Mouse (Mus musculus): ENCODE measurements around the gene Fxyd3.

The Fxyd3 gene

DNA sequence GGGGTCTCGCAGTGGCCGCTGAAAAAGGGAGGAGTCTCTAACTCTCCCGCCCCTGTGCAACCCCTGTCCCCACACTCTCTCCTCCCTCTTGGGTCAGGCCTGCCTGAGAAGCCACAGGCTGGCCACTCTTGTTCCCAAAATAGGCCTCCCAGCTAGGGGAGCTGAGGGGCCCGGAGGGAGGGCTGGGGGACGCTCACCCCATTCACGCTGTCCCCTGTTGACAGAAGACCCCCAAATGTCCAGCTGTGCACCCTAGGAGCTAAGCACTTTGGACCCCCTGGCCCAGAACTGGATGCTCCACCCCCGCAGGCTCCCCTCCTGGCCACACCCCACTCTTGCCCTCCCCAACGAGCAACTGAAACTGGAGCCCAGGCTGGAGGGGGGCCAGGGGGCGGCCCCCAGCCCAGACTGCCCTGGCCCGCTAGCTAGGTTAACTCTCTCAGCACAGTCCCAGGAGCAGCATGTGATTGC, 21.1 kb downstream of the Fxyd3 start:
- in situ Hi-C loops (cut with MboI; ENCODE audit: low pct_unique_long_range_greater_than_20kb in 1 of 2, low sequenced_read_pairs in 2 of 2, unreplicated experiment in 1 of 2), result no loop called here

DNA sequence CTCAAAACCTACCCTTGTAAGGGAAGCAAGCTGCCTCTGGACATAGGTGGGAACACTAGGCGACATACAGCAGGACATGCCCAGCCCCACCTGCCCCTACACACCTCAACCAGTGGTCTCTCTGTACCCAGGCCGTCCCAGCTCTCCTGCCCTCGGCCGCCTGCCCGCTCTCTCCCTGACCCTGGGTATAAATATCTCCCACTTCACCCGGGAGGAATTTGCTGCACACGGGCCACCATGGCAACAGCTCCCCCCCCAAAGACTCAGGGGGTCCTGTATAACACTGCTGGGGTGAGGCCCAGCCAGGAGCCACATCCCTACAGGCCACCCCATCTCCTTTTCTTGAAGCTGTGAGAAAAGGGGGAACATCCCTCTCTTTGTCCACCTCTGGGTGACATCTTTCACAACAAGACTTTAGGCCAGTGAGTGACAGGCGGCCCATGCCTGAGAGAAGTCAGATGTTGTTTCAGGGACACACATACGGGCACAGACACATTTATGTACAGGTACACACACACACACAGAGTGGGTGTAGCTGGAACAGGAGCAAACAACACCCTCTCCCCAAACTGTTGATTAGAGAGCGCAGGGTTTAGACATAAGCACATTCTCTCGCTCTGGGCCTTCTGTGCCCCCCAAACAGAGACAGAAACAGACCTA, 21.7 kb downstream of the Fxyd3 start:
- in situ Hi-C loops (cut with MboI; ENCODE audit: low pct_unique_long_range_greater_than_20kb in 1 of 2, low sequenced_read_pairs in 2 of 2, unreplicated experiment in 1 of 2), result no loop called here

DNA sequence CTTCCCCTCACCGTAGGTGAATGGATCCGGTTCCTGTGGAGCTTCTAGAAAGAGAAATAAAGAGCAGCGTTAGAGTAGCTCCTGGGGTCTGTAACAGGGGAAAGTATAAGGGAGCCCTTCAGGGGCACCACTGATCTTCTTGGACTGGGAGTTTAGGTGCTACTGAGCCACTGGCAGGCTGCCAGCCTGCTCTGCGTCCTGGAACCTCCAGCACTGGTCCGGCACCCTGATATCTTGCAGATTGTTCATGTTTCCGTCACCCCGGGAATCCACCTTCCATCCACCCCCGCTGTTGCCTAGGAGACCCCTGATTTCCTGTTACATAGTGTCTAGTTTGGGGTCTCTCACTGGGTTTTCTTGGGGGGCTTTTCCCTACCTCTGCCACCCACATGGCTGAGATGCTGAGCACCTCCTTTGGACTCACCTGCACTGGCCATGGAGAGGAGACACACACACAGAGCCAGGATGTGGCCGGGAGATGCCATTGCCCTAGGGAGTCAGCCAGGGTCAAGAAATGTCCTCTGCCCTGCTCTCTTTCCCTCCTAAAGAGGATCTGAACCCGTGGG, 22.5 kb downstream of the Fxyd3 start:
- in situ Hi-C loops (cut with MboI; ENCODE audit: low pct_unique_long_range_greater_than_20kb in 1 of 2, low sequenced_read_pairs in 2 of 2, unreplicated experiment in 1 of 2), result no loop called here

DNA sequence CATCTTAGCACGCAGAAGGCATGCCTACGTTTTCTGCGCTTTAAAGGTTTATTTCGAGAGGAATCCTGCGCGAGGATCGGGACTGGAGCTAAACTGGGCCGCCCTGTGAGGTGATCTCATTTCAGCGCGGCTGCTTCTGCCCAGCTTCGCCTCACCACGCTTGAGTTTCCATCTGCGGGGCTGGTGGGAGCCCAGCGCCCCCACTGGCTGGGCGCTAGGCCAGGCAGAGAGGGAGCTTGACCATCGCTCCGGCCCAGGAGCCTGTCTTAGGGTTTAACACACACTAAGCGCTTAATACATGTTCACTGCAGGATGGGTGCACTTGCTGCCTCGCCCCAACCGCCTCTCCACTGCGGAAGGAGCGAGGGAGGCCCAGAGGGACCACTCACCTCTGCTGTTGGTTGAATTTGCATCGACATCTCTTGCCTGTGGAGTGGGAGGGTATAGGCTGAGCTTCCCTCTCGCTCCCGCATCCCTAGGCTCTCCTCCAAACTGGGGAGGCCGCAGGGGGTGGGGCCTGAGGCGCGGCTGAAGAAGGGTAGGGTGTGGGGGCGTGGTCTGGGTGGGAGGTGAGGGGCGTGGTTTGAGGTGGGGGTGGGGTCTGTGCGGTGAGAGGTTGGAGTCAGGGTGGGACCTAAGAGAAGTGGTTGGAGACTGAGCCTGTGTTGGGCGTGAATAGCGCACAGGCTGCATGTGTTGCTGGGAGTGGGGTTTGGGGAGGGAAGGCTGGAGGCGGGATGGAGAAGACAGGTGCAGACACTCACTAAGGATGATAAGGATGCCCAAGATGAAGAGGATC, 23.7 kb downstream of the Fxyd3 start:
- in situ Hi-C loops (cut with MboI; ENCODE audit: low pct_unique_long_range_greater_than_20kb in 1 of 2, low sequenced_read_pairs in 2 of 2, unreplicated experiment in 1 of 2), result no loop called here

DNA sequence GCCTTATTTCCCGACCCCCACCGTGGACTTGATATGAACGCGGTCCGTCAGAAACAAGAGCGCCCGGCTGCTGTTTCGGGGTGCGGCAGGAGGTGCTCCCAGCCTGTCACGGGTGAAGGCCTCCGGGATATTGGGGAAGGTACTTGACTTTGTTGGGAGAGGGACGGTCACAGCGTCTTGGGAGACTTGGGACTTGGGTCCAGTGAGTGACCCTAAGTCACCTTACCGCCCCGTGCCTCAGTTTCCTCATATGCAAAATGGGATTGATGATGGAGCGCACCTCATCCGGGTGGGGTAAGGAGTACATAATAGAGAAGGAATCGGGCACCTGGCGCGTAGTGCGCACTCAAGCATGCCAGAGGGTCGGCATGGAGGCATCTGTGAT, 24.3 kb downstream of the Fxyd3 start:
- in situ Hi-C loops (cut with MboI; ENCODE audit: low pct_unique_long_range_greater_than_20kb in 1 of 2, low sequenced_read_pairs in 2 of 2, unreplicated experiment in 1 of 2), result no loop called here

DNA sequence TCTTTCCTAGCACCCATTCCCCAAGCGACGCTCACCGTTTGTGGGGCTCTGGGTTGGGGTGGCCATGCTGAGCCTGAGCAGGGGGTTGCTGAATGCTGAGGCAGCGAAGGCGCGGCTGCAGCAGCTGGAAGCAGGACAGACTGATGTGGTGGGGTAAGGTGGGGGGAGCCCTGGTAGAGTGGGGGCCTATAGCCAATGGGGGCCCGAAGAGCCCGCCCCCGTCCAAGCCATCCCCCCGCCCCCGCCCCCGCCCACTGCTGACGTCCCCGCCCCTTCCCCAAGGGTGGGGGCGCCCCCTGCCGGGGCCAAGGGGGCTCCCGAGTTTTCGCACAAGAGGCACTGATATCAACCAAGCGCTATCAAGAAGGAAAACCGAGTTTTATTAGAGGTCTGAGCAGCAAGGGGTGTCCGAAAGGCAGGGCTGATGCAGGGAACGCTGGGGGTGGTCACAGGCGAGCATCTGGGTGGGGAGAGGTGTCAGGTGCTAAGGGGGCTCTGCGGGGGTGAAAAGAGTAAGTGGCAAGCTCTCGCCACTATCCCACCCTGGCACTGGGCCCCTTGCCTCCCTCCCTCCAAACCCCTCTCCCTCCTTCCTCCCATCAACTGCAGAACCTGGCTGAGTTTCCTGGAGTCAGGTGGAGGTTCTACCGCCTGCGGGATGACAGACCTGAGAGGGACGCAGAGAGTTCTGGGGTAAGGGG, 25.0 kb downstream of the Fxyd3 start, which contains the start of gene Fxyd7:
Gene Fxyd7 (minus strand): TSS at position 147 of the 701 bp plus-strand sequence.
- in situ Hi-C loops (cut with MboI; ENCODE audit: low pct_unique_long_range_greater_than_20kb in 1 of 2, low sequenced_read_pairs in 2 of 2, unreplicated experiment in 1 of 2), result no loop called here

DNA sequence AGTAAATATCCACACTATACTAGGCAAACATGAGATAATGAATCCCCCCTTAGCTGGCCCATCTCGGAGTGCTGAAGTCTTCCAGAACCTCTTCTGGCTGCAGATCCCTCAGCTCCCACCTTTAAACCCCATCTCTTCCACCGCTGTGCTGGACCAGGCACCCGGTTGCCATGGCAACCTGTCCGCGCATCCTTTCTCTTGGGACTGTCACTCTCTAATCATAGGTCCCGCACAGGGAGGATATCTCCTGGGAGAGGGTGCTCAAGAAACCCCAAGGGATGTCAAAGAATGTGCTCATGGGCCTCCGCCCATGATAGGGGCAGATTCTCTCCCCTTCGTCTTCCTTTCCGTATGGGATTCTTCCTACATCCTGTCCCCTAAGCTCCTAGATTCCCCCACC, 25.6 kb downstream of the Fxyd3 start:
- in situ Hi-C loops (cut with MboI; ENCODE audit: low pct_unique_long_range_greater_than_20kb in 1 of 2, low sequenced_read_pairs in 2 of 2, unreplicated experiment in 1 of 2), result no loop called here

DNA sequence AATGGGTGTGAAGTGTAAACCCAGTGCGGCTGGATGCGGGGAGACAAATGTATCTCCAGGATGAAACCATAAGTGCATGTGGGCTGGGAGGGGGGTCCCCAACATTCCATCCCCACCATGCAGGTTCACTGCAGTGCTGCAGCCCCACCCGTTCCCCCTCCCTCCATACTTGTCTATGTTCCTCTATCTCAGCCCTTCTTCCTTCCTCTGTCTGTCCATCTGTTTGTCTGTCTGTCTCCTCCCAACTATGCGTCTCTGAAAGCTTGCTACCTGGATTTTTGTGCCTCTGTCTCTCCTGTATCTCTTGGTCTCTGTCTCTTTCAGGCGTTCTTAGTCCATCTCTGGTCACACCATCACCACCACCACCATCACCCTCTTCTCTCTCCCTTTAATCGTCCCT, 26.0 kb downstream of the Fxyd3 start:
- in situ Hi-C loops (cut with MboI; ENCODE audit: low pct_unique_long_range_greater_than_20kb in 1 of 2, low sequenced_read_pairs in 2 of 2, unreplicated experiment in 1 of 2), result no loop called here

DNA sequence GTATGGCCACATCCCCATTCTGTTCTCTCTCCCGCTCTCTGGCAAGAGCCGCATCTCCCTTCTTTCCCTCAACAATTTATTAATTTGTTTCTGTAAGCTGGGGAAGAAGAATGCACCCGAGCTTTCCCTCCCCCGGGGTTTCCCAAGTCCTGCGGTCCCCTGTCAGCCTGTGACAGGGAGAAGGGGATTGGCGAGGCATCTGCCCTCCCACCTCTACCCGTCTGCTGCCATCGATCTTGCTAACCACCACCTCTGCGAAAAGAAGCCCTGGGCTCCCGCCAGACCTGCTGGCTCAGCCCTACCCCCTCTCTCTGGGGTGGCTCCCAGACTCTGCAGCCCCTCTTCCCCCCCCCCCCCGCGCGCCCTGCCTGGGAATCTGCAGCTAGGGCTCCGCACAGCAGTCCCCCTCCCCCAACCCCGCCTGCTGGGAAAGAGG, 26.6 kb downstream of the Fxyd3 start:
- in situ Hi-C loops (cut with MboI; ENCODE audit: low pct_unique_long_range_greater_than_20kb in 1 of 2, low sequenced_read_pairs in 2 of 2, unreplicated experiment in 1 of 2), result no loop called here

DNA sequence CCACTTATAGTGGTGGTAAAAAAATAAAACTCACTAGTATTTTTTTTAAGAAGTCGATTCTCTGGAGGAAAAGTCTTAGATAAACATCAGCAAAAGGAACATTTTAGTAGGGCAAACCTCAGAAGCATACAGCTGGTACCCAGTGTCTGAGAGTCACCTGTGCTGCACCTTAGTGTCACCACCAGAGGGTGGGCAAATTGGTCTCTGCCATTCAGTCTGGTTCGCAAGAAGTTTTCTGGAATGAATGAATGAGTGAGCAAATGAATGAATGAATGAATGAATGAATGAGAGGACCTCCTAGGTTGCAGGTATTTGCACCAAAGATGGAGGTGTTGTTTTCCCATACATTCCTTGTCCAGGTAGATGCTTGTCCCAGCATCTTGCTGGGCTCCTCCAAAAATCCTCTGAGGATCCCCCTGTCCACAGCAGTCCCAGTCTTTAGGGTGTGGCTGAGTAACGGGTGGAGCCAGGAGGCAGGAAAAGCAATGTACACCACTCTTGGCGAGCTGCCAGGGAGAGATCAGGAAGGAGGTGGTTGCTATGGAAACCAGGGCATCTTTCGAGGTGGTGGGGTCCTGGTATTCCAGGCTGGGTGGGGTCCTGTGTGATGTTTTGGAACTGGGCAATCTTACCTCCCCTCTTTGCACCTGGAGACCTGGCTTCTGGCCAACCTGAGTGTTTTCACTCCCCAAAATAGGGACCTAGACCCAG, 27.2 kb downstream of the Fxyd3 start:
- in situ Hi-C loops (cut with MboI; ENCODE audit: low pct_unique_long_range_greater_than_20kb in 1 of 2, low sequenced_read_pairs in 2 of 2, unreplicated experiment in 1 of 2), result no loop called here

DNA sequence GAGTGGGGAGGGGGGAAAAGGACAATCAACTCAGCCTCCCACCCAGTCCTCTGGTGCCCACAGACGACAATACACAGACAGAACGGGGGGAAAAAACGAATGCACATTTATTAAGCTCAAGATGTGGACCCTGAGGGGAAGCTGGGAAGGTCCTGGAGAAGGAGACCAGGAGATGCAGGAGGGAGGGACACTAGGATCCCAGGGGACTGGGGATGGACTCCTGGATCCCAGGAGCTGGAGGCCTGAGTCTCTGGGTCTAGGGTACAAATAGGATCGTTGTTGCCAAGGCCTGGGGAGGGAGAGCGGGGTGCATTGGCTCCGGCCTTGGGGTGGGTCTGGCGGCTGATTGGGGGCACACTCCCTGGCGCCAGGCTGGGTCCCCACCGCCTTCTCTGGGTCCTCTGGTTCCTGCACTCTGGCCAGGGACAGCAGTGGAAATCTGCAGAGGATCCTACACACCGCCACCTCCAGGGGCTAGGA, 34.0 kb downstream of the Fxyd3 start, which contains the start of gene Fxyd5:
Gene Fxyd5 (minus strand): TSS at position 51 of the 480 bp plus-strand sequence.
- in situ Hi-C loops (cut with MboI; ENCODE audit: low pct_unique_long_range_greater_than_20kb in 1 of 2, low sequenced_read_pairs in 2 of 2, unreplicated experiment in 1 of 2), result loop anchor here in 1 of 2 experiments (5.0 kb wide), 1 partner anchor 35 kb away; no protein-coding TSS in a partner anchor

DNA sequence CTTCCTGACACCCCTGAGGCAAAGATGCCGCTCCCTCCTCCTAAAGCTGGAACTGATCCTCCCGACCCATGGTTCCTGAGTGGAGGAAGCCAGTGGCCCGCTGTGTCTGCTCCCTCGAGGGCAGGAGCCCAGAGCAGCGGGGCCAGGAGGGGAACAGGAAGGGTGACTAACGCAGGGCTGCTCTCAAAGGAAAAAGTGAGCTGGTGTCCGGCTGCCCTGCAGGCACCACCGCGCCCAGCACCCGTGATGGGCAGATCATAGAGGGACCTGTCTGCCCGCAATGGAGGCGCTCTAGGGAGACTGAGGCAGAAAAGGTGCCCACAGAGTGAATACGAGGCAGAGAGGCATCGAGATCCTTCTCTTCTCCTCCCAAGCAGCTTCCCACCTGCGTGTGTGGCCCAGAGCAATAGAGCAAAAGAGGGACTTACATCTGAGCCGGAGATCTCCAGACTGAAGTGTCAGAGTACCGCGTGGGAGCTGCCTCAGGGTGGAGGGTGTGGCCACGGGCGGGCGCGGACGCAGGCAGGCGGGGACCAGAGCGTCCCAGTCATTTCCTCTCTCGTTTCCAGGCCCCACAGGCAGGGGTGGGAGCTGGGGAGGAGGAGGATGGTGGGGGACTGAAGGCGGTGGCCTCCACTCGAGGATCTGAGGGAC, 34.7 kb downstream of the Fxyd3 start:
- in situ Hi-C loops (cut with MboI; ENCODE audit: low pct_unique_long_range_greater_than_20kb in 1 of 2, low sequenced_read_pairs in 2 of 2, unreplicated experiment in 1 of 2), result loop anchor here in 1 of 2 experiments (5.0 kb wide), 1 partner anchor 34 kb away; no protein-coding TSS in a partner anchor

DNA sequence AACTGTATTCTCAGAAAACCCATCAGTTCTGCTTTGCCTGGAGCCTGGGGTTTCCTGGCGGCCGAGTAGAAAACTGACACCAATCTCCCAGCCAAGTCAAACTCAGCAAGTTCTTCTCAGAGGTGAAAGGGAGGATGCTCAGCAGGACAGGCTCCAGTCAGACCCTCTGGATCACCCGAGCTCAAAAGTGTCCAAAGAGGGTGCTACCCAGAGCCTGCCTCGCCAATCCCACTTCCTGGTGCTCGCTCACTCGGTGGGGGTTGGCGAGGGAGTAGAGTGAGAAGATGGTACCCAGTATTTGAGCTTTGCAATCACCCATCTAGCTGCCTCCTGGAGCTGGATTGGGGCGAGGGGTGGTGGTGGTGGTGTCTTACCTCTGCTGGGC, 35.5 kb downstream of the Fxyd3 start:
- in situ Hi-C loops (cut with MboI; ENCODE audit: low pct_unique_long_range_greater_than_20kb in 1 of 2, low sequenced_read_pairs in 2 of 2, unreplicated experiment in 1 of 2), result loop anchor here in 1 of 2 experiments (5.0 kb wide), 1 partner anchor 34 kb away; no protein-coding TSS in a partner anchor

DNA sequence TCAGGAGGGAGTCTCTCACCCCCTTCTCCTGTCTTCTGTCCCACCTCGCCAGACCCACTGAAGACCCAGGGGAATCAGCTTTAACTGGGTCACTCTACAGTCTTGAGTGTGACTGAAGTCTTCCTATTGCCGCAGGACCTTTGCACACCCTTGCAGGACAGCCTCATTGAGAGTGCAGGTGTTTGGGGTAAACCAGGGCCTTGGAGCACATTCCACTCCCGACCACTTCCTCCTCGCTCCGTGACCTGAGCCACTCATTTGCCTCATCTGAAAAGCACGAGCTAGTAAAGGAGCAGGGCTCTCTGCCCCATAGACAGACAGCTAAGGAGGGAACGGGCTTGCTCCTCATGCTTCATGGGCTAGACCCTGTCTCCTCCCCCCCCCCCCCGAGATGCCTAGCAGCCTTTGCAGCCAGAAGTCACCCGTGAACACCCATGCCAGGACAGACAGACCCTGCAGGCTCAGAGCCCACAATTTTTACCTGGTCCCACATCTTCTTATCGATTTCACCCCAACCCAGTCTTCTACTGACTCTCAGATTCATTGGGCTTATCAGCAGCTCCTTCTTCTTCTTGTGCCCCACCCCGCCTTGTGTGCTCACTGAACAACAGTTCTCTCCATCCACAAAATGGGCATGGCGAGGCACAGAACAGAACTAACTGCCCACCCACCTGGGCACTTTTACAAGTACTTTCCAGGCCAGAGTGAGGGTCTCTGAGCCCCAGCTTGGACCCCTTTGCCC, 36.1 kb downstream of the Fxyd3 start:
- in situ Hi-C loops (cut with MboI; ENCODE audit: low pct_unique_long_range_greater_than_20kb in 1 of 2, low sequenced_read_pairs in 2 of 2, unreplicated experiment in 1 of 2), result loop anchor here in 1 of 2 experiments (5.0 kb wide), 1 partner anchor 33 kb away; no protein-coding TSS in a partner anchor

DNA sequence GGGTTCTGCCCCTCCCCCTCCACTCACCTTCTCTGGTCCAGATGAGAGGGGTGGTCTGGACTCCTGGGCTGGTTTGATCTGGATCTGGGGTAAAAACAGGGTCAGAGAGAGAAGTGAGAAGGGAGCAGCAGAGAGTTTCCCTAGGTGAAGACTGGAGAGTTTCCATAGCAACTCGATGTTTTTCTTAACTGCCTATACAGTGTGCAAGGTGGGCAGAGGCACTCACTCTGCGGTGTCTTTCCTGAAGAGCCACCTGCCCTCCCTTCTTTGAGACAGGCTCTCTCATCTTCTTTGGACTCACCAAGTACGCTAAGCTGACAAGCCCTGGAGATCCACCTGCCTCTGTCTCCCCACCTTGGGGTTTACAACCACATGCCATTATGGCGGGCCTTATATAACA, 37.5 kb downstream of the Fxyd3 start:
- in situ Hi-C loops (cut with MboI; ENCODE audit: low pct_unique_long_range_greater_than_20kb in 1 of 2, low sequenced_read_pairs in 2 of 2, unreplicated experiment in 1 of 2), result no loop called here

DNA sequence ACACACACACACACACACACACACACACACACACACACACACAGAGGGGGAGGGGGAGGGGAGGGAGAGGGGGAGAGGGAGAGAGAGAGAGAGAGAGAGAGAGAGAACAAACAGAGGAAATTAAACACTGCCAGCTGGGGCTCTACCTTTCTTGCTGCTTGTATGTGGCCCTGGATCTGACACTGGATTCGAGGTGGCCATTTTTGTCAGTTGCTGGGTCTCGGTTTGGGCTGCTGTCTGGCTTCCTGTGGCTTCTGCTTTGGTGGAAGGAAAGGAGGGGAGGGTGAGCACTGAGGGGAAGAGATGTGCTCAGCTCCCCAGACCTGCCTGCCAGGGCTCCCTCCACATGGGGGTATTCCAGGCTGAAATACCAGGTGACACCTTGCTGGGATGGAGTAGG, 38.8 kb downstream of the Fxyd3 start:
- in situ Hi-C loops (cut with MboI; ENCODE audit: low pct_unique_long_range_greater_than_20kb in 1 of 2, low sequenced_read_pairs in 2 of 2, unreplicated experiment in 1 of 2), result no loop called here

DNA sequence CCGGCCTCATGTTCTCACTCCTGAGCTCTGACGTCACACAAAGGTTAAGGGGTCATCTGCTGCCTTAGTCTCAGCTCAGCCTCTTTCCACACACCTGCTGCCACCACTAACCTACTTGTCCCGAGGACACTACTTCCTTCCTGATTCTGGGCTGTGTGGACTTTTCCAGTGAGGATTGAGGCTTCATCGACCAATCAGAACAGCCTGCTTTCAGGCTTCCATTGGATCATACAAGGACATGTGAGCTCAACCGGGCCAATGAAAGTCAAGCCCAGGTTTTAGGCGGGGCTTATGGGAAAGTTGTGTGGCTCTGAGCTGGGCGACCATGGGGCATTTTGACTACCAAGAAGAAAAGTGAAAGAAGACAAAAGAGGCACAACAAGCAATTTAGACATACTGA, 39.6 kb downstream of the Fxyd3 start:
- in situ Hi-C loops (cut with MboI; ENCODE audit: low pct_unique_long_range_greater_than_20kb in 1 of 2, low sequenced_read_pairs in 2 of 2, unreplicated experiment in 1 of 2), result no loop called here

Measured in mouse embryonic stem cell (cell line).